Mouse (Mus musculus) erythroblast, embryonic 14.5 days (primary cell): Measurements from ENCODE around the gene Frmd6.

Source experiments
- GATA1 ChIP-seq: IDR thresholded peaks from 2 replicates; pipeline ENCODE4 v1.6.1; 2012; ENCODE audit warnings: low read length, inconsistent platforms, mixed read lengths
- TAL1 ChIP-seq: IDR thresholded peaks from 3 replicates; pipeline ENCODE4 v1.6.1; 2012; ENCODE audit warnings: low read length, inconsistent platforms, mixed read lengths

DNA sequence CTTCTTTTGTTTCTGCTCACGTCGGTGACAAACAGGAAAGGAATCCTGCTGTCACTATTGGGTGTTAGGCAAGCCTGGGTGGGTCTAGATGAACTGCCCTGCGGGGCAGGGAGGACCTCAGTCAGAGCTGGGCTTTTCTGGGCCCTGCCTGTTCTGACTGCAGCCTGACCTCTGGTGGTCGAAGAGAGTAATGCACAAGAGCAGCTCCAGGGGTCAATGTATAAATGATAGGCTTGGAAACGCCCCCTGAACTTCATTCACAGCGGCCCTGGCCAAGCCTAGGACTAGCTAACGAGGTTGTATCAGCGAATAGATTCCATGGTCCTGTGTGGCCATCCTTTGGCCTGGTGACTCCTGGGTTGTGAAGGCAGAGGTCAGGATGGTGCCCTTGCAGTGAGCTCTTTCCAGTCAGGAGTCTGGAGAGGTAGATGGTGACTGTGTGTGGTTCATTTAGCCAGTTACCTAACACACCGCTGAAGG is 85.0 kb downstream of the Frmd6 start:
- TF ChIP-seq TAL1 (no peak), GATA1 (no peak)
